Mouse (Mus musculus) testis, postnatal 10 days (tissue): Measurements from ENCODE around the gene Sgms1.

Experiments used
- DNase-seq: peaks from one replicate; pipeline ENCODE4 v3.0.0; 2021; ENCODE audit warnings: low spot score

Sgms1 gene

GRCm38 (mm10) chr19:32179514-32179913 lies 210.0 kb downstream of the Sgms1 start:
- DNase-seq: no peak

GRCm38 (mm10) chr19:32178161-32178560 lies 211.4 kb downstream of the Sgms1 start:
- no peak for DNase-seq

- no peak for DNase-seq
These were observed 213.1 kb downstream of the Sgms1 start for GRCm38 (mm10) chr19:32176458-32176857.

- DNase-seq: no peak
These were observed 213.5 kb downstream of the Sgms1 start for GRCm38 (mm10) chr19:32175991-32176390.

GRCm38 (mm10) chr19:32175013-32175412 lies 214.5 kb downstream of the Sgms1 start:
- DNase-seq: no peak

GRCm38 (mm10) chr19:32174561-32174960 lies 215.0 kb downstream of the Sgms1 start:
- DNase-seq: no peak

- no peak for DNase-seq
These were observed 215.9 kb downstream of the Sgms1 start for GRCm38 (mm10) chr19:32173522-32174184.

- DNase-seq: no peak
These were observed 217.0 kb downstream of the Sgms1 start for GRCm38 (mm10) chr19:32172511-32172981.

- no peak for DNase-seq
These were observed 217.5 kb downstream of the Sgms1 start for GRCm38 (mm10) chr19:32171981-32172380.

GRCm38 (mm10) chr19:32169634-32170540 lies 219.6 kb downstream of the Sgms1 start:
- peak; percentile 86 for DNase-seq

- DNase-seq: no peak
These were observed 221.5 kb downstream of the Sgms1 start for GRCm38 (mm10) chr19:32168031-32168430.

GRCm38 (mm10) chr19:32166823-32167605 lies 222.5 kb downstream of the Sgms1 start:
- DNase-seq: no peak

GRCm38 (mm10) chr19:32165711-32166110 lies 223.8 kb downstream of the Sgms1 start:
- DNase-seq: no peak

GRCm38 (mm10) chr19:32164128-32164527 lies 225.4 kb downstream of the Sgms1 start:
- DNase-seq: no peak

- DNase-seq: no peak
These were observed 229.6 kb downstream of the Sgms1 start for GRCm38 (mm10) chr19:32159944-32160343.

- DNase-seq: no peak
These were observed 230.3 kb downstream of the Sgms1 start for GRCm38 (mm10) chr19:32159168-32159567.

GRCm38 (mm10) chr19:32157045-32157444 lies 232.5 kb downstream of the Sgms1 start:
- no peak for DNase-seq

GRCm38 (mm10) chr19:32152529-32152928 lies 237.0 kb downstream of the Sgms1 start:
- no peak for DNase-seq

- DNase-seq: no peak
These were observed 240.8 kb downstream of the Sgms1 start for GRCm38 (mm10) chr19:32148710-32149109.

- DNase-seq: no peak
These were observed 247.1 kb downstream of the Sgms1 start for GRCm38 (mm10) chr19:32142383-32142782.

- no peak for DNase-seq
These were observed 251.0 kb downstream of the Sgms1 start for GRCm38 (mm10) chr19:32138361-32139088.

GRCm38 (mm10) chr19:32137904-32138303 lies 251.6 kb downstream of the Sgms1 start:
- no peak for DNase-seq
